Mouse (Mus musculus): ENCODE measurements around the gene Ifrd2. TPM values are rescaled to one million over a fixed set of nuclear protein-coding genes. Genes with fewer than 3 reads are reported as not detected.

The Ifrd2 gene
- total RNA-seq (2021), result 10 to 100 TPM; 37.8 to 43.1 TPM
- long read RNA-seq, experiment 1, transcript Ifrd2-201 (12 exons, 2,056 nt), result major isoform, 61 of 72 reads
- long read RNA-seq, experiment 1, partial matches to known transcripts, result 5 of 72 reads
- long read RNA-seq, experiment 1, other reads (novel, unspliced or antisense), result 5 of 72 reads
- long read RNA-seq, experiment 2, transcript Ifrd2-201 (12 exons, 2,056 nt), result major isoform, 16 of 18 reads
- long read RNA-seq, experiment 2, partial matches to known transcripts, result 0 of 18 reads
- long read RNA-seq, experiment 2, other reads (novel, unspliced or antisense), result 2 of 18 reads

DNA sequence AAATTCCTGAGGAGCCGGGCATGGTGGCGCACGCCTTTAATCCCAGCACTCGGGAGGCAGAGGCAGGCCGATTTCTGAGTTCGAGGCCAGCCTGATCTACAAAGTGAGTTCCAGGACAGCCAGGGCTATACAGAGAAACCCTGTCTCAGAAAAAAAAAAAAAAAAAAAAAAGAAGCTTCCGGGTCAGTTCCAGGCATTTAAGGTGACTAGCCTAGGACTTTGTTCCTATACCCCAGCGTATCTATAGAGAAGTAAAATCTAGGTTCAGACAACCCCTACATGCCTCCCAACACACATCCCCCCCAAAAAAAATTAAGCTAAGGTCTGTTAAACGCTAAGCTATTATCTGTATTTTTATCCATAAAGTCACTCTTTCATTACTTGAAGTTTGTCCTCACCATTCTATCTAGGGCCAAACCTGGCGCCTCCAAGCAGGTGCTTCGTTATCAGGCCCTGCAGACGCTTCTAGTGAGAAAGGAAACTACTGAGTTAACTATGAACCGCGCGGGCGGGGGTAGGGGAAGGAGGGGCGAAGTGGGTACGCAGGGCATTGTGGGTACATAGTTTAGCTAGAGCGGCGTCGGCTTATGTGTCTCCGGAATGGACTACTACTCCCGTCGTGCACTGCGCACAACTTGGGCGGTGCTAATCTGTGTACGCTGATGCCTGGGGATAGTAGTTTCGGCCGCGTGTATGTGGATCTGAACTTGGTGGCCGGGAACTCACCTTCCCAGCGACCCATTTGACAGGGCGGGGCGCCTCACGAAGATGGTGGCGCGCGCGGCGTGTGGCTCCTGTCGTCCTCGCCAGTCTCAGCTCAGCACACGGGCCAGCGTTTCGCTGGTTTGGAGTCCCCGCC lies at the start of gene Ifrd2:
Gene Ifrd2, plus strand, starts transcription at position 669 of the 859 bp plus-strand sequence.
- DNase-seq, result peak; percentile 96 to 97

DNA sequence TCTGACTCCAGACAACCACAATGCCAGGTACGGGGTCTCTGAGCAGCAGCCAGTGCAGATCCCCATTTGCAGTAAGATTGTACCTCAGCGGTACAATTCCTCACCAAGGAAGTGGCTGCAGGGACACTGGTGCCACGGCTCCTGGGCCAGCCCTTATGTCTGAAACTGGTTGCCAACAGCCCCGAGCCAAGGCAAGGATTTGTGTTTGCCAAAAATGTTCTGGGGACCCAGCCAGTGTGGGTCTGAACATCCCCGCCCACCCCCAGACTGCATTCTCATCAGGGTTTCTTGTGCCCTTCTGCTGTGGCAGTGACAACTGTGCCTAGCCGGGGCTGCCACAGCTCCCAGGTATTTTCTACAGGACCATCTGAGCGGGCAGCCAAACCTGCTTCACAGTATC lies 49.2 kb upstream of the Ifrd2 start:
- DNase-seq, result no peak

DNA sequence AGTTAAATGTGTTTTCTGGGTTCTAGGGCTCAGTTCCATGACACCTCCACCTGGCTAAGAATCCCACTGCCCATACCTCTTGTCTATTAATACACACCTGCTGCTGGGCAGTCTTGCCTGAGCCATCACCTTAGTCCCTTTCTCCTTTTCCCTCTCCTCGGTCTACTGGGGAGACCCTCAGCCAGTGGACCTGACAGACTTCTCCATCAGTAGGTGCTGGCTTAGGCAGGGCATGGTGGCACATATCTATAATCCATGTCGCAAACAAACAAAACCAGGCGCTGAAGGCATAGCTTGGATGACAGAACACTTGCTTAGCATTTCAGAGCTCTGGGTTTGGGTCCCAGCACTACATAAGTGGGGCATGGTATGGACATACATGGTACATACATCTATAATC lies 48.7 kb upstream of the Ifrd2 start:
- no peak for DNase-seq

DNA sequence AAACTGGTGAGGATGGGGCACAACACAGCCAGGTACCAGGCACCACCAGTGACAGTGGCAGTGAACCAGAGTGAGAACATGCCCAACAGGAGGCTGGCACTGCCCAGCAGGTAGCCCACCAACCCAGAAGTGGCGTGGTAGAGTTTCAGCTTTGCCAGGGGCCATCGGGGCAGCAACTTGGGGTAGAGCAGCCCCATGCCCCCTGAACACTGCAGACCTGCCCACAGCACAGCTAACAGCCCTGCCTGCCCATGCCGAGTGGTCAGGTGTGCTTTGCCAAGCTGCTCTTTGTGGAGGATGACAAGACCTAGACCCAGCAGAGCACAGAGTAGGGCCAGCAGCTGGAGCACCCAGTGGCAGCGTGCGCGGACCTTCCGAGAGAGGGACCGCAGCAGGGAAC lies 47.5 kb upstream of the Ifrd2 start:
- no peak for DNase-seq

DNA sequence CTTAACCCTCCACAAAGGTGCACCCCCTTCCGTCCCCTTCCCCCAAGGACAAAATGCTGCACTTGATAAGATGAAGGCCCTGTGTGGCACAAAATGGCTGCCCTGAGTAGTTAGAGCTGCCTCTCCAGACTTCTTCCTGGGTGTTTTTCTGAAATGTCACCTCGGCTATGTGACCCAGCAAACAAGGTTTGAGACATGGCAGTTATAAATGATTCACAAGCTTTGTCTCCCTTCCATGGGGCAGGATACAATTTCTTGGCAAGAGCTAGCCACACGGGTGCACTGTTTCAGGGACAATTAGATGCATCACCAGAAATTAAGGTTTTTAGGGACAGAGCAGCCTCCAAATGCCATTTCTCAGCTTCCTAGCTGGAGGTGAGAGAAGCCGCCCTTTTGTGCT lies 47.0 kb upstream of the Ifrd2 start:
- DNase-seq, result no peak

DNA sequence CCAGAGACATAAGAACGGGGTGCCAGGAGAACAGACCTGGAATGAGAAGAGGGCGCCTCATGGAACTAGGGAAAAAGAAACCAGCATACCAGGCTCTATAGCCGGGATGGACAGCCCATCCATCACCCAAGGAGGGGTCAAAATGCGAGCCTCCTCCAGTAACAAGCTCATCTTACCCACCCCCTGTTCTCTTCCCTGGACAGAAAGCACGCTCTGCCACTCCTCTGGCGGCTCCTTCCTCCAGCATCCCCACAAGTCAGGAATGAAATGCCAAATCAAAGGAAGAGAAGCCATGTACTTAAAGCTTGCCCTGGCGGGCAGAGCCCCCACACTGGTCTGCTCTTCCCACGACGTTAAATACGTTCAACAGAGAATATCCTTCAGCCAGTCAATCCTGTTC lies 46.4 kb upstream of the Ifrd2 start:
- no peak for DNase-seq

DNA sequence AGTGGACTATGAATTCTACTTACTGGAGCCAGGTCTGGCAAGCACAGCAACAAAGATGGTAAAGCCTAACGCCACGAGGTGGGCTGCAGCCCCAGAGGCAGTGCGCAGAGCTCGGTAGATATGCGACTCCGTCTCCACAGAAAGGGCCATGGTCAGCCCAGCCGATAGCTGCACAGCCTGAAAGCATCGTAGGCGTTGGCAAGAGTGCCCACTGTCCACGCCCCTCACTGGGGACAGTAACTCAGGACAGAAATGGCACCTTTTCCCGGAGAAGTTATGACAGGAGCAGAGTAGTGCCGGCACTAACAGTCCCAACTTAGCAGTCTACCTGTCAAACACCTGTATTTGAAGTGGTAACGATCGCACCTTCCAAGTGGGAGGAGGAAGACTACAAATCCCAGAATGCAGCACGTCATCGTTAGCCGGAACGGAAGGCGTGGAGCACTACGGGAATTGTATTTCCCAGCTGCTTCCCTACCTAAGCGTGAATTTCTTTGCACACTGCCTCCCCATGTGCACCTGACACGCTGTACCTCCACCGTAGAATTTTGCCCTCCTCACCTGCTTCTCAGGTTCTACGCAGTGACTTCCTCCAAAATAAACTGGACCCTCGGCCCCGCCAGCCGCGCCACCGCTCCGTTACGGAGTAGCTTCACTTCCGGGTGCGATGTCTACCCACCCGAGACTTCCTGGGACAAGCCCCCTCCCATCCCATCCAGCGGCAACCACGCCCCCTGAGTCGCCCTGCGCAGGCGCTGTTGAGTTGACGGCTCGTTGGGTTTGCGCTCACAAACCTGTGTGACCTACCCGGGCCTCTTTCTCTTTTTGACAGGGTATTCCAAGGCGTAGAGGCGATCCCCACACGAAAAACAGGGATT lies 45.7 kb upstream of the Ifrd2 start, which contains the start of the genes Cyb561d2 and Nprl2:
Gene Cyb561d2, minus strand, starts transcription at position 720 of the 878 bp plus-strand sequence.
Gene Nprl2, plus strand, starts transcription at position 753 of the 878 bp plus-strand sequence.
- peak; percentile 96 for DNase-seq

DNA sequence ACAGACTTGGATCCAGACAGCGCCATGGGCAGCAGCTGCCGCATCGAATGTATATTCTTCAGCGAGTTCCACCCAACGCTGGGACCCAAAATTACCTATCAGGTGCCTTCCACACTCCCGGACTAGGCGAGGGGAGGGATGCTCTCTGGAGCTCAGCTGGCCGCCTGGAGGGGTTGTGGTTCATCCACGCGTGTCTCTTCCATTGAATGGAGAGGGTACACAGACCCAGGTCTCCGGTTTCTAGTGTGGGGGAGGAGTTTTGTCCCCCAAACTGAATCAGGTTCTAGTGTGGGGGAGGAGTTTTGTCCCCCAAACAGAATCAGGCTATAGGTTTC lies 45.1 kb upstream of the Ifrd2 start:
- DNase-seq, result no peak

DNA sequence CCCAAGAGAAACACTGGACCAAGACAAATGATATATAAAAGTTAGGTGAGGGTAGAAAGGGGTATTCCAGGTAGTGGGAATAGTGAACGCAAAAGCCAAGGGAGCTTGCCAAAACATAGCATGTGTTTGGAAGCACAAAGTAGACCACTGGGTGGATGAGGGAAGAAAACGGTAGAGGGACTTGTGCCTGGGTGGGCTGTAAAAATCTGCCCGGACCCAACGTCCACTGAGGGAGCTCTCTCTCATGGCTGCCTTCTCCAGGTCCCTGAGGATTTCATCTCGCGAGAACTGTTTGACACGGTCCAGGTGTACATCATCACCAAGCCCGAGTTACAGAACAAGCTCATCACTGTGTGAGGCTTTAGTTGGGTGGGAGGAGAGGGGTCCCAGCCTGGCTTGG lies 44.7 kb upstream of the Ifrd2 start:
- DNase-seq, result no peak

DNA sequence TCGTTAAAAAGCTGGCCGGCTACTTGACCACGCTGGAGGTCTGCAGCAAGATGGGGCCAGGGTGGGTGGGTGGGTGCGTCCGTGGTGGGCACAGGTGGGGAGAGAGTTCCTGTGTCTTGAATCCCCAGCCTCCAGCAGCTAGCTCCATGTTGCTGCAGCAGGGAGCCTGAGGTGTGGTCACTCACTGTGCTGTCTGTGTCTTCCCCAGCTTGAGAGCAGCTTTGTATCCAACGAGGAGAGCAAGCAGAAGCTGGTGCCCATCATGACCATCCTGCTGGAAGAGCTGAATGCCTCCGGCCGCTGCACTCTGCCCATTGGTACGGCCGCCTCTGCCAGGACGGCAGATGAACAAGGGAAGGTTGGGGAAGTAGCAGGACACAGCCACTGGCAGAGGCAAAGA lies 44.1 kb upstream of the Ifrd2 start:
- no peak for DNase-seq

DNA sequence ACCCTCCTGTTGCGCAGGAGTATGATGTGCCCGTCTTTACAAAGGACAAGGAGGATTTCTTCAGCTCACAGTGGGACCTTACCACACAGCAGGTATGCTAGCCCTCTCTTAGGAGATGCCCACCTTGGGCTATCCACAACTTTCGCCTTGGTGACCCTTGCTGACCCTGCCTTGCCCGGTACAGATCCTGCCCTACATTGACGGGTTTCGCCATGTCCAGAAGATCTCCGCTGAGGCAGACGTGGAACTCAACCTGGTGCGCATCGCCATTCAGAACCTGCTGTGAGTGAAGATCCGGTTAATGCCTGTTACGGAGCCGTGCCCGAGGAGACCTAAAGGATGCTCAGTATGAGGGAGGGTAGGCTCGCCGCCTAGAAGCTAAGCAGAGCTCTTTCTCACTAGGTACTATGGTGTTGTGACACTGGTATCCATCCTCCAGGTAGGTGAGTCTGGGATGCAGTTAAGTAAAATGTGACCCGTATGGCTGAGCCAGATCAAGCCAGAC lies 43.2 kb upstream of the Ifrd2 start:
- no peak for DNase-seq

DNA sequence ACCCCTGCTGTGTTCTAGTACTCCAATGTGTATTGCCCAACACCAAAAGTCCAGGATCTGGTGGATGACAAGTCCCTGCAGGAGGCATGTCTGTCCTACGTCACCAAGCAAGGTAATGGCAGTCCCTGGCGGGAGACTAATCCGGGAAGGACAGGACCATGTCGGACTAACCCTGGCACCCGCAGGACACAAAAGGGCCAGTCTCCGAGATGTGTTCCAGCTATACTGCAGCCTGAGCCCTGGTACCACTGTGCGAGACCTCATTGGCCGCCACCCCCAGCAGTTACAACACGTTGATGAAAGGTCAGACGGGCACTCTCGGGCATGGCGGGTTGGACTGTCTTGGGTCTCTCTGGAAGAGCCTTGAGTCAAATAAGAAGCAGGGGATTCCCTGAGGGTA lies 42.7 kb upstream of the Ifrd2 start:
- no peak for DNase-seq

DNA sequence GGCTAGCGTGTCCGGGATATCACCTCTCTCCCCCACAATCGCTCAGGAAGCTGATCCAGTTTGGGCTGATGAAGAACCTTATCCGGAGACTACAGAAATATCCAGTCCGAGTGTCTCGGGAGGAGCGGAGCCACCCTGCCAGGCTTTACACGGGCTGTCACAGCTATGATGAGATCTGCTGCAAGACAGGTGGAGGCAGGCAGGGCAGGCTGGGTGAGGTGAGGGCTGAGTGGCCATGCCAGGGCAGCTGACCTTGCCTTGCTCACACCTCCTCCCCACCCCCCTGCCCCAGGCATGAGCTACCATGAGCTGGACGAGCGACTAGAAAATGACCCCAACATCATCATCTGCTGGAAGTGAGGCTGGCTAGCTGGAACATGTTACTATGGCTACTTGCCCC lies 42.2 kb upstream of the Ifrd2 start:
- DNase-seq, result no peak

DNA sequence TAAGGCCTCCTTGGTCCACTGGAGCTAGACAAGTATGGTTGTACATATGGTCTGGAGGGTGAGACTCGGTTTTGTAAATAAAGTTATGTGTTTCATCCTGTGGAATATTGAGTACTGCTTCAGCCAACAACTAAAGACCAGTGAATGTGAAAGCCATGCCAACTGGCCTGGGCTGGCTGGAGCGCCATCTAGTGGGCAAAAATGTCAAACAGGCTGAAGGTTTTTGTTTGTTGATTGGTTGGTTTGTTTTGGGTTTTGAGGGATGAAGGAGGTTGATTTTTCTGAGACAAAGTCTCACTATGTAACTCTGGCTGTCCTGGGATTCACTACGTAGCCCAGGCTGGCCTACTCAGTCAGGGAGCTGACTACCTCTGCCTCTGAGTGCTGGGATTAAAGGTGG lies 41.8 kb upstream of the Ifrd2 start:
- peak; percentile 77 to 84 for DNase-seq

DNA sequence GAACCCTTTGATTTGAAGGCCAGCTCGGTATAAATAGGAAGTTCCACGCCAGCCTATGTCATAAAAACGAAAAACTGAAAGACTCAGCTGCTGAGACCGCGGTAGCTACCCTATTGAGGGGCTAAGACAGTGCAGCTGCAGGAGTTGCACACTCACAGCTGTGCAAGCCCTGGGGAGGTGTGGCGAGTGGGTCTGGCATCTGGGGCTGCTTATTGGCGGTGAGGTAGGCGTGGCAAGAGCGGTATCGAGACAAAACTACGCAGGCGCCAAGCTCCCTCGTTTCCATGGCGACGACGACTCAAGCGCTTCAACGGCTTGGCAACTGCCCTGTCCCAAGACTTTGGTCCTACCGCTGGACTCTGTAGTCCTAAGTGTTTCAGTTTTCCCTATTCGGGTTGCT lies 40.4 kb upstream of the Ifrd2 start, which contains the start of gene Zmynd10:
Gene Zmynd10, plus strand, starts transcription at position 273 of the 400 bp plus-strand sequence.
- DNase-seq, result peak; percentile 93 to 94

DNA sequence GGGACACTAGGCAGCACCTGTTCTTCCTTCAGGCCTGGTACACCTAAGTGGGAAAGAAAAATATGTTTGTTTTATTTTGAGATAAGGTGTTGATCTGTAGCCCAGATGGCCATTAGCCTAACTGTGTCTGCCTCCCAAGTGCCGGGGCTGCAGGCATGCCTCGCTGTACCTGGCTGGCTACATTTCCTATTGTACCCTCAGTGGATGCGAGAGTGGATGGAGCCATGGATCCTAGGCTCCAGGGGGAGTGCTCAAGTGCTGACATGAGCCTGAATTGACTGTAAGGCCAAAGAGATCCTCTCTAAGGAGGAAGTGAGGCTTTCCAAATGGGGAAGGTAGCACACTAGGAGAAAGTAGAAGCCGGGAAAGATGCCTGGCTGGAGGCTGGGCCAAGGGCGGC lies 39.5 kb upstream of the Ifrd2 start:
- no peak for DNase-seq

DNA sequence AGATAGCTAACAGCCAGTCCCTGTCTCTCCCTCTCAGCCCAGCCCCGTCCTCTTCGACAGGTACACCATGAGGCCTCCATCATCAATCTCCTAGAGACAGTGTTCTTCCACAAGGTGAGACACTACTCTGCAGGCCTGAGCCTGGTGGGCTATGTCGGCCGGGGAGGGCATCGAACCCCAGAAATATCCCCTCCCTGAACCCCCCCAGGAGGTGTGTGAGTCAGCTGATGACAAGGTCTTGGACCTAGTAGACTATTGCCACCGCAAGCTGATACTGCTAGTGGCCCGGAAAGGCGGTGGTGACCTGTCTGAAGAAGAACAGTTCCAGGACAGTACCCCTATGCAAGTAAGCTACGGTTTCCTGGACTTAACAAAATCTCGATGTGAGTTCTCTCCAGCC lies 38.6 kb upstream of the Ifrd2 start:
- no peak for DNase-seq

DNA sequence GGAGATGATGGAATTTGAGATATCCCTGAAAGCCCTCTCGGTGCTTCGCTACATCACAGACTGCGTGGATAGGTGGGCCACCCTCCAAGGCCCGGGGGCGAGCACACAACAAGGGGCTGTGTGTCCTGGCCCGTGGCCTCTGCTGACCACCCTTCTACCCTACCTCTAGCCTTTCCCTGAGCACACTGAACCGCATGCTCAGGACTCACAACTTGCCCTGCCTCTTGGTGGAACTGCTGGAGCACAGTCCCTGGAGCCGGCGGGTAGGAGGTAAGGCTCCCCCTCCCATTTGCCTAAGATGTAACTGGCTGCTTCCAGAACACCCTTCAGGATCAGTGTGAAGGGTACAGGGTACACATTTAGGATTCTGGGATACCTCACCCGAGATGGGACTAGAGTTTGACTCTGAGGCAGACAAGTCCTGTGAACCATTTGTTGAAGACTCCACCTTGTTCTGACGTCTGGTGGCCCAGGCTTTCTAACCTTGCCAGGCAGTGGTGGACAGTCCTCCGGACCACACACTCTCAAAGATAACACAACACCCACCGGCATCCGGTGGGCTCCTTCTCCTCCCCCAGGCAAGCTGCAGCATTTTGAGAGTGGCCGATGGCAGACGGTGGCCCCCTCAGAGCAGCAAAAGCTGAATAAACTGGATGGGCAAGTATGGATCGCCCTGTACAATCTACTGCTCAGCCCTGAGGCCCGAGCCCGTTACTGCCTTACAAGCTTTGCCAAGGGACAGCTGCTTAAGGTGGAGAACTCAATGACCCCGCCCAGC lies 38.0 kb upstream of the Ifrd2 start:
- DNase-seq, result no peak

DNA sequence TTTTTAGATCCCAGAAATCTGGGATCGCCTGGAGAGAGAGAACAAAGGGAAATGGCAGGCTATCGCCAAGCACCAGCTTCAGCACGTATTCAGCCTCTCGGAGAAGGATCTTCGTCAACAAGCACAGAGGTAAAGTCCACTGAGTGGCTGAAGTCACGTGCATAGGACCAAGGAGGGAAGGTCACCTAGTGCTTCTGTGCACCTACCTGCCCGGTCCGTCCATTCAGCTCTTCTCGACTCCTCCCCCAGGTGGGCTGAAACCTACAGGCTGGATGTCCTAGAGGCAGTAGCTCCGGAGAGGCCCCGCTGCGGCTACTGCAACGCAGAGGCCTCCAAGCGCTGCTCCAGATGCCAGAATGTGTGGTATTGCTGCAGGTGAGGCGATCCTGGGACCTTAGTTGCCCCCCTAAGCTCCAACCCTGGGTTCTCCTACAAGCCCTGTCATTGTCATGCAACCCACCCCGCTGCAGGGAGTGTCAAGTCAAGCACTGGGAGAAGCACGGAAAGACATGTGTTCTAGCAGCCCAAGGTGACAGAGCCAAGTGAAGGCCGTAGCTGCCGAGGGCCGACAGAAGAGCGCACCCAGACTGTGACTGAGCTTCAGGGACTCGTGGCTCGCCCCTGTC lies 36.8 kb upstream of the Ifrd2 start:
- DNase-seq, result no peak

DNA sequence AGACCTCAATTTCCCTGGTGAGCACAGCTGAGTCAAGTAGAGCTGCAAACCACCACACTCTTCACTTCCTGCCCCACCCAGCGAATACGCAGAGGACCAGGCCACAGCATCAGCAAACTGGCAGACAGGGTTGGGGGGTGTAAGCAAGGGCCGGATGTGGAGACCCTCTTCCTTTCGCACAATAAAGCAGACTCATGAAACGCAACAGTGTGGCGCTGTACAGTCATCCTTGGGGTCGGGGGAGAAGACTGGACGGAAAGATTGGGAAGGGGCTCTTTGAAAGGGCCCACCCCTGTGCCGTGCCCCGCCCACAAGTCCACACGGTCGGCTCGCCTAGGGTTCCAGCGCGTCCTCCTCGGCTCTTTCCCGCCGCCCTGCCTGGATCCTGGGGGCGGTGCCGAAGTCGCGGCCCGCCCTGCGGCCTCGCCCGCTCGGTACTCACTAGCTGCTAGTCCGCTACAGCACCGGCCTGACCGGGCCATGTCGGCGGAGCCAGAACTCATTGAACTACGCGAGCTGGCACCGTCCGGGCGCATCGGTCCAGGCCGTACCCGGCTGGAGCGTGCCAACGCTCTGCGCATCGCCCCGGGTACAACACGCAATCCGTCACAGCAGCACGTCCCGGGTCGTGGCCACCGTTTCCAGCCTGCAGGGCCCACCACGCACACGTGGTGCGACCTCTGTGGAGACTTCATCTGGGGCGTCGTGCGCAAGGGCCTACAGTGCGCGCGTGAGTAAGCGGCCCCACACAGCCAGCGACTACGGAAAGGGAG lies 36.1 kb upstream of the Ifrd2 start, which contains the start of gene Rassf1:
Gene Rassf1, plus strand, starts transcription at position 439 of the 773 bp plus-strand sequence.
- DNase-seq, result peak; percentile 85
